Mouse (Mus musculus) forebrain, embryonic 14.5 days (tissue): ENCODE results near the gene Snx18. TPM values are rescaled to one million over a fixed set of nuclear protein-coding genes. Genes with fewer than 3 reads are reported as not detected.

ENCODE experiments used
- ATAC-seq: fragments of 200-750 bp; cut with Nextera tagmentation; 2 replicates; pipeline ENCODE4 v1.8.0; 2017; ENCODE audit warnings: mild to moderate bottlenecking, moderate library complexity
- DNase-seq: peaks from one replicate; pipeline ENCODE4 v3.0.0-alpha.2; 2015; ENCODE audit warnings: low spot score
- H3K27ac ChIP-seq: fragments of 300-500 bp; sonication (generic); 2 replicates; pipeline ENCODE4 v1.5.1; 2014; ENCODE audit warnings: low read depth, mild to moderate bottlenecking, control low read depth, low read length, moderate library complexity
- H3K27me3 ChIP-seq: fragments of 300-500 bp; sonication (generic); replicated peaks from 2 replicates; pipeline ENCODE4 v1.6.1; 2014; ENCODE audit warnings: low read length, control low read depth, mixed read lengths; ENCODE audit not compliant: control insufficient read depth, insufficient read depth
- H3K36me3 ChIP-seq: fragments of 300-500 bp; sonication (generic); 2 replicates; pipeline ENCODE4 v1.6.1; 2014; ENCODE audit warnings: low read length, control low read depth; ENCODE audit not compliant: control insufficient read depth, insufficient read depth
- H3K4me1 ChIP-seq: fragments of 300-500 bp; sonication (generic); 2 replicates; pipeline ENCODE4 v1.6.1; 2014; ENCODE audit warnings: antibody characterized with exemption, low read length, control low read depth; ENCODE audit not compliant: control insufficient read depth, insufficient read depth
- H3K4me2 ChIP-seq: fragments of 300-500 bp; sonication (generic); 2 replicates; pipeline ENCODE4 v1.6.1; 2014; ENCODE audit warnings: mild to moderate bottlenecking, control low read depth, low read length
- H3K4me3 ChIP-seq: fragments of 300-500 bp; sonication (generic); 2 replicates; pipeline ENCODE4 v1.5.1; 2014; ENCODE audit warnings: low read depth, low read length, control low read depth
- H3K9ac ChIP-seq: fragments of 300-500 bp; sonication (generic); 2 replicates; pipeline ENCODE4 v1.6.1; 2014; ENCODE audit warnings: mild to moderate bottlenecking, low read length, control low read depth, moderate library complexity
- H3K9me3 ChIP-seq: fragments of 300-500 bp; sonication (generic); replicated peaks from 2 replicates; pipeline ENCODE4 v1.6.1; 2016; ENCODE audit warnings: low read length, control low read depth, mixed read lengths; ENCODE audit not compliant: control insufficient read depth
- WGBS: fragments of 180-500 bp; shearing (Covaris S2); extraction: QIAGEN DNeasy Blood & Tissue Kit; methylation state at CpG from one replicate; pipeline ENCODE4 v1.1.7; 2014; 5-methylcytosine and 5-hydroxymethylcytosine counted together
- polyA plus RNA-seq: library from polyadenylated mRNA; unstranded; fragments of >200 nt; fragmentation: Nextera tagmentation; extraction: Ambion mirVana; gene quantifications from 2 replicates; pipeline ENCODE4 v1.2.1, GENCODE M21; 2014

Snx18 gene
- polyA plus RNA-seq, 1 experiment from 2014 or later: 12.1 TPM

DNA sequence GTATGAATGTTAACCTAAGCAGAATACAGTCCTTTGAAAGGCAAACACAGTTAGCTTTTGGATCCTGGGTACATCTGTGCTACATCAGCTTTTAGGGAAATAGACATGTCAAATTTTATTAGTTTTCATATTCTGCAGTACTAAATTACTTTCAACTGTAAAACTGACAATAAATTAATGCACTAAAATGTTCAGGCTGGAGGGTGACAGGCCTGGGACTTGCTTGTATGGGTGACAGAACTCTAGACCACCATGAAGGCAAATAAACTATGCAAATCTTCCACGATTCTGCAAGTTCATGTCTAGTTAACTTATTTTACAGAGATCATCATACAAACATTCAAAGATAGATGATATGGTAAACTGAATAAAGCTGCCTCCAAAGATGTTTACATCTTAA is 36.3 kb downstream of the Snx18 start:
- no peaks in the 10 kb centered on the region for H3K27me3 ChIP-seq
- 84% methylated on average over 1 of the region's 1 CpGs for WGBS
- no peaks in the 10 kb centered on the region for H3K36me3 ChIP-seq
- H3K4me3 ChIP-seq: no peak overlapping the region
- H3K27ac ChIP-seq: no peak overlapping the region
- H3K4me1 ChIP-seq: no peaks in the 10 kb centered on the region
- no peak overlapping the region for H3K4me2 ChIP-seq
- DNase-seq: no peak
- no peaks in the 10 kb centered on the region for H3K9me3 ChIP-seq
- H3K9ac ChIP-seq: no peak overlapping the region
- ATAC-seq: no peak

DNA sequence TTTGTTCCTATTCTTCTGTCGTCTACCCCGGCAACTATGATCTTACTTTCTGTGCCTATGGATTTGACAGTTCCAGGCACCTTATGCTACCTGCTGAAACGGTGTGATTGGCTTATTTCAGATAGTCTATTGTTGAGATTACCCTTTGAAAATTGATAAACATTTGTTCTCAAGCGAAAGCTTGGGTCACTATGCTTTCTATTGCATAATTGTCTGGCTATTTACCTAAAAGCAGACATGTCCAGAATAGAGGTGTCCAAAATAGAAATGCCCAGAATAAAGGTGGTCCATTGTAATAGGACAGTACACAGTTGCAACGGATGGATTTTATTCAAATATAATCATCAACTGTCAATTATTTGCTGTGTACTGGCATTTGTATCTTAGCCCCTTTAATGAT is 36.9 kb downstream of the Snx18 start:
- no peak overlapping the region for H3K27ac ChIP-seq
- H3K9ac ChIP-seq: no peak overlapping the region
- ATAC-seq (no peak), DNase-seq (no peak)
- H3K4me2 ChIP-seq: no peak overlapping the region
- no peak overlapping the region for H3K4me3 ChIP-seq
- 83% methylated on average over 5 of the region's 5 CpGs for WGBS
- H3K9me3 ChIP-seq: no peaks in the 10 kb centered on the region
- no peaks in the 10 kb centered on the region for H3K27me3 ChIP-seq
- no peaks in the 10 kb centered on the region for H3K36me3 ChIP-seq
- no peaks in the 10 kb centered on the region for H3K4me1 ChIP-seq

DNA sequence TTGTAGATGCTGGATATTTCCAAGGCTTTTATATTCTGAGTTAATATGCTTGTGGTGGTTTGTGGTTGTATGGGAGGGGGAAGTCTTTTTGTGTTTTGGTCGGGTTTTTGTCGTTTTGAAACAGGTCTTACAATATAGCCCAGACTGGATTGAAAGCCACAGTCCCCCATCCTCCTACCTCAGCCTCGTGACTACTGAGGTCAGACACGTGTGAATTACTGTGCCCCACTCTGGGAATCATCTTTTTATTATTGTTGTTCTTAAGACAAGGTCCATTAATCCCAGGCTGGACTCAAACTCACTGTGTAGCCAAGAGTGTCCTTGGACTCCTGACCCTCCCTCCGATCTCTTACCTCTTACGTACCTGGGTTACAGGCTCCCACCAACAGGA is 38.0 kb downstream of the Snx18 start:
- H3K4me3 ChIP-seq: no peak overlapping the region
- no peak overlapping the region for H3K4me2 ChIP-seq
- ATAC-seq (no peak), DNase-seq (no peak)
- no peaks in the 10 kb centered on the region for H3K4me1 ChIP-seq
- no peak overlapping the region for H3K9ac ChIP-seq
- no peak overlapping the region for H3K27ac ChIP-seq
- H3K27me3 ChIP-seq: no peaks in the 10 kb centered on the region
- H3K9me3 ChIP-seq: no peaks in the 10 kb centered on the region
- no peaks in the 10 kb centered on the region for H3K36me3 ChIP-seq
- 77% methylated on average over 6 of the region's 6 CpGs for WGBS

DNA sequence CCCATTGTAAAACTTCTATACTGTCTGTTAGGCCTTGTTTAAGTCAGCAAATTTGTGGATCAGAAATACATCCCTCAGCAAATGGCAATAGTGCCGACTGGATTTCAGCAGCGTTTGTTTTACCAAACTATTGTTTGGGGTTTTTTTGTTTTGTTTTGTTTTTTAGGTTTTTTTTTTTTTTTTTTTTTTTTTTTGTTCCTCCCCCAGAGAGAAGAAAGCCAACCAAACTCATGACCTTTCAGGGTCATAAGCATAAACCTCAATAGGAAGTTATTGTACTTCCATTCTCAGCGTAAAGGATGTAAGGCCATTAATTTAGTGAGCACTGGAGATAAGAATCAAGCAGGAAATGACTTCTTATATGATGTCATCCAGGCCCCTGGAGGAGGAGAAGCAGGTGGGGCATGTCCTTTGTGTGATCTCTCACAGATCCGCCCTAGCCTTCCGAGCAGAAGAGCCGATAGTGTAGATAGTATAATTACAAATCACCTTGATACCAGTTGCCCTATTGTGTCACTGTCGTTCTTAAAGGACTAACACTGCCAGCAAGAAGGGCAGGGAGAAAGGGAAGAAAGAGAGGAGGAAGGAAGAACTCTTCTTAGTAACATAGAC is 38.5 kb downstream of the Snx18 start:
- 67% methylated on average over 7 of the region's 7 CpGs for WGBS
- no peak overlapping the region for H3K9ac ChIP-seq
- no peak overlapping the region for H3K27ac ChIP-seq
- H3K4me2 ChIP-seq: no peak overlapping the region
- H3K36me3 ChIP-seq: no peaks in the 10 kb centered on the region
- no peak for DNase-seq
- H3K4me3 ChIP-seq: no peak overlapping the region
- H3K27me3 ChIP-seq: no peaks in the 10 kb centered on the region
- no peaks in the 10 kb centered on the region for H3K4me1 ChIP-seq
- H3K9me3 ChIP-seq: no peaks in the 10 kb centered on the region
- ATAC-seq: no peak

DNA sequence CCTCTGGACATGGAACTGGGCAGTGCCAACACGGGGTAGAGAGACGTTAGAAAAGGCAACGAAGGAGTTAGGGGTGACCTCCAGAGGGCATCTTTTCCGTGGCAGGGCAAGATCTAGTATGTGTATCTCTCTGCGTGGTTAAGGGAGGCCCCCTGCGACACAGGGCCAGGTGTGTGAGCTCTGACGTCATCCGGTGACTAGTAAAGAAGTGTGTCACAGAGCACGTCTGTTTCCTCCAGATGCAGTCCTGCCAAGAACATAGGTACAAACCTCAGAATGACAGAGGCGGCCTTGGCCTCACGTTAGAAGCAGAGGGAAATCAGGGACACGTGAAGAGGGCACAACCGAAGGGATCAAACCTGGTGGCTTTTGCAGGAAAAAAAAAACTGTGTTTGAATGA is 44.1 kb downstream of the Snx18 start:
- Histone ChIP-seq H3K9ac (no peak overlapping the region), H3K4me3 (no peak overlapping the region), H3K4me1 (no peaks in the 10 kb centered on the region), H3K36me3 (no peaks in the 10 kb centered on the region), H3K27ac (no peak overlapping the region), H3K4me2 (no peak overlapping the region), H3K27me3 (no peaks in the 10 kb centered on the region), H3K9me3 (no peaks in the 10 kb centered on the region)
- 86% methylated on average over 13 of the region's 13 CpGs for WGBS
- DNase-seq (no peak), ATAC-seq (no peak)

DNA sequence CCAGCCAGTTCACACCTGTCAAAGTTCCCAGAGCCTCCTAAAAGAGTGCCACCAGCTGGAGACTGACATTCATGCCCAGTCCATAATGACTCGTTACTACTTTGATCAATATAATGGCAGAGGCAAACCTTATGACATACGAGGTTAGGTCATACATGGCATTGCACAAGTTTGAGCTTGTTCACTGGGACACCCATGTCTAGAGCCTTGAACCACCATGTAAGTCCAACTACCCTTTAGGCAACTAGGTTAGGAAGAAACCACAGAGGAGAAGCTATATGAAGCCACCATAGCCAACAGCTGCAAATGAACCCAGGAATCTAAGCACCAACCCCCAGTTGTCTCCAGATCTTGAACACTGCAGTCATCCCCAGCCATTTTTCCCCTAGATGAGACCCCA is 45.0 kb downstream of the Snx18 start:
- no peak for DNase-seq
- Histone ChIP-seq H3K4me2 (no peak overlapping the region), H3K9ac (no peak overlapping the region), H3K36me3 (no peaks in the 10 kb centered on the region), H3K9me3 (no peaks in the 10 kb centered on the region), H3K4me1 (no peaks in the 10 kb centered on the region), H3K4me3 (no peak overlapping the region), H3K27me3 (no peaks in the 10 kb centered on the region), H3K27ac (no peak overlapping the region)
- ATAC-seq: no peak
- WGBS: 89% methylated on average over 2 of the region's 2 CpGs

DNA sequence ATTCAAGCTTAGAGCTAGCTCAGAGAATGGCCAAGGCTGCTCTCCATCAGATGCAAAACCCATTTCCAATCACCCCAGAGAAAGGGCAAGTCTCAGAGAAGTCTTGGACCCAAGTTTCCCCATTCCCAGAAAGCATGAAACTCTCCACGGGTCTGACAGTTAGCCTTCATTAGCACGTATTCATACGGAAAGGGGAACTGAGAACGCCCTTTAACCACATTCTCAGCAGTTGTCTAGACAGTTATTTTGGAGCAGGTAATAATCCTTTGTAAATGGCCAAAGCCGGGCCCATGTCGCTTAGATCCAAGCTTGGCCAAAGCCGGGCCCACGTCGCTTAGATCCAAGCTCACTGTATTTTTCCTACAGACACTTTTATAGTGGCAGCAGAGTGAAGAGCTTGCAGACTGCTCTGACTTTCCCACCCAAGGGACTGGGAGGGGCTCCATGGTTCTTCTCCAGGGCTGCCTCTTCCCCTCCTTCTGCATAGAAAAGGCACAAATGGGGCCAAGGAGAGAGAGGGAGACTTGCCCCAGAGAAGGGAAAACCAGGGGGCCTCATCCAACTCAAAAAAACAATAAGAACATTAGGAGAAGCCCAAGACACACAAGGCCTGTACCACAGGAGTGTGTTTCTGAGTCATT is 46.2 kb downstream of the Snx18 start:
- H3K4me1 ChIP-seq: no peaks in the 10 kb centered on the region
- no peak for ATAC-seq
- H3K9me3 ChIP-seq: no peaks in the 10 kb centered on the region
- H3K4me3 ChIP-seq: no peak overlapping the region
- H3K36me3 ChIP-seq: no peaks in the 10 kb centered on the region
- H3K27ac ChIP-seq: no peak overlapping the region
- H3K27me3 ChIP-seq: no peaks in the 10 kb centered on the region
- 81% methylated on average over 9 of the region's 9 CpGs for WGBS
- no peak overlapping the region for H3K9ac ChIP-seq
- no peak for DNase-seq
- no peak overlapping the region for H3K4me2 ChIP-seq

DNA sequence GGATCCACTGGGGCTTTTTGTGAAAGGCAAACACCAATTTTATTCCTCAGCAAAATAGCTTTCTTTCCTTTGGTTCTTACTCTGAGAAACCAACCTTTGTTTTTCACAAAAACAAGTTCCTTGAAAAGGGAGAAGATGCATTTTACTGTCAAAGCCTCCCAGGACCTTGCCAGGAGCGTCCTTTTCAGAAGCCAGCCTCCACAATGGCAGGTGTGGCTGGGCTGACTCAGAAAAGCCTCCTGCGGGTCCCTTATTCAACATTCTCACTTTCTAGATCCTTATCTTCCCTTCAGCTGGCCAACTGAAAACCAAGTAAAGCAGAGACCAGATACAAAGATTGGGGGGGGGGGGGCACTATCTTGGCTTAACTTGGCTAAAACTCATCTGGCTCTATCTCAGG is 48.8 kb downstream of the Snx18 start:
- no peaks in the 10 kb centered on the region for H3K27me3 ChIP-seq
- H3K4me2 ChIP-seq: no peak overlapping the region
- ATAC-seq (no peak), DNase-seq (no peak)
- H3K27ac ChIP-seq: no peak overlapping the region
- no peak overlapping the region for H3K4me3 ChIP-seq
- H3K9me3 ChIP-seq: no peaks in the 10 kb centered on the region
- WGBS: 16% methylated on average over 2 of the region's 2 CpGs
- H3K4me1 ChIP-seq: no peaks in the 10 kb centered on the region
- H3K36me3 ChIP-seq: no peaks in the 10 kb centered on the region
- H3K9ac ChIP-seq: no peak overlapping the region

DNA sequence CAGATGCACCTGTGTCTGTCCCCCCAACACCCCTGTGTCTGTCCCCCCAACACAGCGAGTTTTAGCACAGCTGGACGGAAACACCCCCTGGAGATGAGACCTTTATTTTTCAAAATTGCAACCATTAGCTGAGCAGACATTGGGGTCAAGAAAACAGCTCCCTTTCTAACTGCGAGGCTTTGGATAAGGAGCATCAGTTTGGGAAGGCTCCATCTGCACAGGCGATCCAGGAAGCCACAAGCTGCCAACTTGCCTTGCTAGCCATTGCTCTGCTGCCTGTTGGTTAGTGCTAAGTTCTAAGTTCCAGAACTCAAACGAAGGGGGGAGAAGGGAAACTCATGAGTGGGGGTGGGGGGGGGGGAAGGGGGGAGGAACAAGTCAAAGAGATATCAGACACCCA is 51.4 kb downstream of the Snx18 start:
- ATAC-seq: no peak

More for the DNA sequence above, 51.4 kb downstream of the Snx18 start:
- no peak overlapping the region for H3K27ac ChIP-seq
- no peak overlapping the region for H3K4me2 ChIP-seq
- 90% methylated on average over 5 of the region's 5 CpGs for WGBS
- no peak overlapping the region for H3K4me3 ChIP-seq
- H3K27me3 ChIP-seq: no peaks in the 10 kb centered on the region
- H3K9me3 ChIP-seq: no peaks in the 10 kb centered on the region
- H3K4me1 ChIP-seq: no peaks in the 10 kb centered on the region
- no peak for DNase-seq
- no peak overlapping the region for H3K9ac ChIP-seq
- H3K36me3 ChIP-seq: no peaks in the 10 kb centered on the region
